Mouse (Mus musculus) gonadal fat pad, adult 2 months (tissue): ENCODE results near the gene Clpb. TPM values are rescaled to one million over a fixed set of nuclear protein-coding genes. Genes with fewer than 3 reads are reported as not detected.
A peak's percentile ranks its signal among the peaks of the same experiment; 100 is the strongest.

Experiments used
- DNase-seq: peaks from one replicate; pipeline ENCODE4 v3.0.0-alpha.2; 2012; ENCODE audit warnings: low read depth
- polyA plus RNA-seq: library from polyadenylated mRNA; depleted of rRNA; stranded (reverse); fragments of >200 nt; gene quantifications from 2 replicates; pipeline ENCODE4 v1.2.3, GENCODE M21; 2012

Clpb gene
- polyA plus RNA-seq, 1 experiment = 43.0 TPM

- DNase-seq = no peak
Observed at GRCm38 (mm10) chr7:101821571-101822501, 158.4 kb downstream of the Clpb start.

GRCm38 (mm10) chr7:101822836-101823757 is 159.7 kb downstream of the Clpb start:
- DNase-seq = no peak

GRCm38 (mm10) chr7:101823758-101824630 is 160.6 kb downstream of the Clpb start:
- no peak for DNase-seq

- no peak for DNase-seq
Observed at GRCm38 (mm10) chr7:101830373-101830772, 166.9 kb downstream of the Clpb start.

GRCm38 (mm10) chr7:101831437-101831836 is 168.0 kb downstream of the Clpb start:
- DNase-seq = no peak

GRCm38 (mm10) chr7:101832372-101832771 is 168.9 kb downstream of the Clpb start:
- DNase-seq = no peak

GRCm38 (mm10) chr7:101833352-101833751 is 169.9 kb downstream of the Clpb start:
- DNase-seq = no peak

GRCm38 (mm10) chr7:101833916-101834584 is 170.6 kb downstream of the Clpb start:
- DNase-seq = no peak

- no peak for DNase-seq
Observed at GRCm38 (mm10) chr7:101834903-101835302, 171.5 kb downstream of the Clpb start.

- DNase-seq = no peak
Observed at GRCm38 (mm10) chr7:101835457-101836109, 172.2 kb downstream of the Clpb start.

GRCm38 (mm10) chr7:101836271-101837153 is 173.1 kb downstream of the Clpb start:
- DNase-seq = no peak

GRCm38 (mm10) chr7:101837154-101837605 is 173.7 kb downstream of the Clpb start:
- DNase-seq = no peak

- DNase-seq = peak; percentile 42
Observed at GRCm38 (mm10) chr7:101837606-101838471, 174.4 kb downstream of the Clpb start, which contains the start of gene Inppl1. Gene Inppl1, minus strand, starts transcription at chr7:101838229.

- DNase-seq = no peak
Observed at GRCm38 (mm10) chr7:101844186-101844585, 180.8 kb downstream of the Clpb start.
